11 mouse cellular contexts compared by ENCODE assay signal in genomic region chr11:116019976-116020411, GRCm38 (mm10). TPM values are rescaled to one million over a fixed set of nuclear protein-coding genes. Genes with fewer than 3 reads are reported as not detected.
DNase-seq lines count a peak whose midpoint lies in the region; ATAC-seq and TF ChIP-seq lines count a peak whose summit lies in the region.
"Had no signal": no experiment of that assay in that cellular context is flagged by ENCODE, and none has a peak within 500 bp of the region (broad histone marks: within the 10 kb centered on the region; RNA-seq: fewer than 3 reads in every experiment).

No protein-coding gene starts in this region.

- H3K36me3 ChIP-seq in forebrain, postnatal 0 days (ENCODE audit: insufficient read depth): peaks cover 22% of the 10 kb centered on the region
- H3K36me3 ChIP-seq in forebrain, embryonic 14.5 days (ENCODE audit: control insufficient read depth, insufficient read depth, low read length): peaks cover 24% of the 10 kb centered on the region; the same call in 1 of the 2 replicates
- H3K36me3 ChIP-seq in megakaryocyte, embryonic 14.5 days (replicated peaks; ENCODE audit: low read length): peaks cover 24% of the 10 kb centered on the region

- peak; percentile 39 for DNase-seq in forebrain, postnatal 0 days
- DNase-seq in forebrain, embryonic 14.5 days (ENCODE audit: low spot score): no peak
- peak; percentile 65 for DNase-seq in forelimb bud, embryonic 11.5 days (ENCODE audit: low read depth, low spot score)
- DNase-seq in retina, embryonic 14.5 days (ENCODE audit: low spot score): peak; percentile 56
- DNase-seq in left cerebral cortex, adult 18-20 months (ENCODE audit: low spot score in 2 of 2): no peak
- DNase-seq in adrenal gland, adult (ENCODE audit: inconsistent age in 2 of 2, low spot score in 1 of 2): no peak
- DNase-seq: cerebellum, adult 18-20 months; right cerebral cortex, postnatal 14 days had no signal

- TF ChIP-seq CTCF in forebrain, postnatal 0 days (IDR thresholded peaks at IDR 0.05; ENCODE audit: low read depth): no peak

- no peak overlapping the region for H3K4me3 ChIP-seq in forebrain, postnatal 0 days (ENCODE audit: low read depth, low read length)
- H3K4me3 ChIP-seq in forebrain, embryonic 14.5 days (ENCODE audit: low read depth, low read length): no peak overlapping the region
- H3K4me3 ChIP-seq in megakaryocyte, embryonic 14.5 days (replicated peaks): peak overlapping the region; percentile 77

- H3K4me1 ChIP-seq in forebrain, postnatal 0 days (ENCODE audit: insufficient read depth): peaks cover 4% of the 10 kb centered on the region; the same call in 1 of the 2 replicates
- peaks cover 7% of the 10 kb centered on the region; the same call in 1 of the 2 replicates for H3K4me1 ChIP-seq in forebrain, embryonic 14.5 days (ENCODE audit: control insufficient read depth, insufficient read depth, low read length)
- peaks cover 31% of the 10 kb centered on the region for H3K4me1 ChIP-seq in megakaryocyte, embryonic 14.5 days

- ATAC-seq in forebrain, postnatal 0 days: no peak
- ATAC-seq in forebrain, embryonic 14.5 days: no peak
- ATAC-seq in megakaryocyte, adult 5-6 weeks (ENCODE audit: poor library complexity, severe bottlenecking): no peak

- no peak overlapping the region for H3K9ac ChIP-seq in forebrain, postnatal 0 days
- no peak overlapping the region for H3K9ac ChIP-seq in forebrain, embryonic 14.5 days (ENCODE audit: low read length)

- no peaks in the 10 kb centered on the region for H3K27me3 ChIP-seq in forebrain, postnatal 0 days (ENCODE audit: insufficient read depth, low read length)
- H3K27me3 ChIP-seq in forebrain, embryonic 14.5 days (replicated peaks; ENCODE audit: control insufficient read depth, insufficient read depth, low read length): no peaks in the 10 kb centered on the region
- no peaks in the 10 kb centered on the region for H3K27me3 ChIP-seq in megakaryocyte, embryonic 14.5 days (replicated peaks)

- H3K27ac ChIP-seq in forebrain, postnatal 0 days (ENCODE audit: low read depth, low read length): no peak overlapping the region
- H3K27ac ChIP-seq in forebrain, embryonic 14.5 days (ENCODE audit: low read depth, low read length): no peak overlapping the region

- no peak overlapping the region for H3K4me2 ChIP-seq in forebrain, postnatal 0 days (ENCODE audit: low read depth)
- H3K4me2 ChIP-seq in forebrain, embryonic 14.5 days (ENCODE audit: low read length): no peak overlapping the region

- WGBS in forebrain, postnatal 0 days: 89% methylated on average over 2 of the region's 2 CpGs
- WGBS in forebrain, embryonic 14.5 days: 73% methylated on average over 2 of the region's 2 CpGs

- H3K9me3 ChIP-seq in forebrain, postnatal 0 days (ENCODE audit: low read length): no peaks in the 10 kb centered on the region
- H3K9me3 ChIP-seq in forebrain, embryonic 14.5 days (replicated peaks; ENCODE audit: control insufficient read depth, low read length): no peaks in the 10 kb centered on the region
- no peaks in the 10 kb centered on the region for H3K9me3 ChIP-seq in megakaryocyte, embryonic 14.5 days
- H3K9me3 ChIP-seq: G1E had no signal

RNA-seq across cellular contexts. Expression of gene Galk1, which starts 7.5 kb away (rescaled TPM):
- total RNA-seq in forebrain, postnatal 0 days (2014; rRNA removed): 42.6 and 52.2 TPM in 2 replicates
- 61.1 and 66.4 TPM in 2 replicates for polyA plus RNA-seq in forebrain, postnatal 0 days (2015; fragmentation: Nextera tagmentation; extraction: Ambion mirVana)
- polyA plus RNA-seq in forebrain, embryonic 14.5 days (2014; fragmentation: Nextera tagmentation; extraction: Ambion mirVana): 53.9 and 59.5 TPM in 2 replicates
- 197 and 238 TPM in 2 replicates for polyA plus RNA-seq in megakaryocyte, embryonic 14.5 days (2012; ENCODE audit: insufficient read depth, low replicate concordance)
- 4.6 and 5.0 TPM in 2 replicates for total RNA-seq in megakaryocyte, adult 5-6 weeks (2015)
- 10.4 and 10.8 TPM in 2 replicates for total RNA-seq in megakaryocyte, adult 5-6 weeks (2017)
- total RNA-seq in left cerebral cortex, adult 18-20 months (2021): 10 to 100 TPM; 15.5 to 16.3 TPM

RNA-seq across cellular contexts. Expression of gene H3f3b, which starts 7.8 kb away (rescaled TPM):
- 730 and 936 TPM in 2 replicates for total RNA-seq in forebrain, postnatal 0 days (2014; rRNA removed)
- 2,422 and 2,718 TPM in 2 replicates for polyA plus RNA-seq in forebrain, postnatal 0 days (2015; fragmentation: Nextera tagmentation; extraction: Ambion mirVana)
- polyA plus RNA-seq in forebrain, embryonic 14.5 days (2014; fragmentation: Nextera tagmentation; extraction: Ambion mirVana): 2,620 and 3,081 TPM in 2 replicates
- 819 and 908 TPM in 2 replicates for polyA plus RNA-seq in megakaryocyte, embryonic 14.5 days (2012; ENCODE audit: insufficient read depth, low replicate concordance)
- 756 and 808 TPM in 2 replicates for total RNA-seq in megakaryocyte, adult 5-6 weeks (2015)
- total RNA-seq in megakaryocyte, adult 5-6 weeks (2017): 735 and 795 TPM in 2 replicates
- 100 to 1,000 TPM; 246 to 269 TPM for total RNA-seq in left cerebral cortex, adult 18-20 months (2021)

RNA-seq across cellular contexts. Expression of gene Unk, which starts 10.1 kb away (rescaled TPM):
- 38.9 and 43.8 TPM in 2 replicates for total RNA-seq in forebrain, postnatal 0 days (2014; rRNA removed)
- polyA plus RNA-seq in forebrain, postnatal 0 days (2015; fragmentation: Nextera tagmentation; extraction: Ambion mirVana): 18.7 and 22.5 TPM in 2 replicates
- polyA plus RNA-seq in forebrain, embryonic 14.5 days (2014; fragmentation: Nextera tagmentation; extraction: Ambion mirVana): 23.4 and 24.9 TPM in 2 replicates
- 18.8 and 53.4 TPM in 2 replicates for polyA plus RNA-seq in megakaryocyte, embryonic 14.5 days (2012; ENCODE audit: insufficient read depth, low replicate concordance)
- 10.1 and 10.5 TPM in 2 replicates for total RNA-seq in megakaryocyte, adult 5-6 weeks (2015)
- total RNA-seq in megakaryocyte, adult 5-6 weeks (2017): 7.8 and 8.3 TPM in 2 replicates
- total RNA-seq in left cerebral cortex, adult 18-20 months (2021): 10 to 100 TPM; 21.8 to 22.3 TPM

RNA-seq across cellular contexts. Expression of gene Itgb4, which starts 45.5 kb away (rescaled TPM):
- 0.46 and 1.1 TPM in 2 replicates for total RNA-seq in forebrain, postnatal 0 days (2014; rRNA removed)
- polyA plus RNA-seq in forebrain, postnatal 0 days (2015; fragmentation: Nextera tagmentation; extraction: Ambion mirVana): 0.93 and 1.3 TPM in 2 replicates
- 0.48 and 0.62 TPM in 2 replicates for polyA plus RNA-seq in forebrain, embryonic 14.5 days (2014; fragmentation: Nextera tagmentation; extraction: Ambion mirVana)
- polyA plus RNA-seq in megakaryocyte, embryonic 14.5 days (2012; ENCODE audit: insufficient read depth, low replicate concordance): 5.6 and 6.9 TPM in 2 replicates
- total RNA-seq in megakaryocyte, adult 5-6 weeks (2015): 0.09 TPM in 1 of 2 replicates, not detected in the other
- not detected in 2 replicates for total RNA-seq in megakaryocyte, adult 5-6 weeks (2017)
- total RNA-seq in left cerebral cortex, adult 18-20 months (2021): 1 to 10 TPM; 4.5 to 6.9 TPM

RNA-seq across cellular contexts. Expression of gene Unc13d, which starts 57.8 kb away (rescaled TPM):
- total RNA-seq in forebrain, postnatal 0 days (2014; rRNA removed): 0.46 and 0.86 TPM in 2 replicates
- 0.29 and 0.58 TPM in 2 replicates for polyA plus RNA-seq in forebrain, postnatal 0 days (2015; fragmentation: Nextera tagmentation; extraction: Ambion mirVana)
- polyA plus RNA-seq in forebrain, embryonic 14.5 days (2014; fragmentation: Nextera tagmentation; extraction: Ambion mirVana): 0.19 and 0.62 TPM in 2 replicates
- polyA plus RNA-seq in megakaryocyte, embryonic 14.5 days (2012; ENCODE audit: insufficient read depth, low replicate concordance): 221 and 384 TPM in 2 replicates
- 16.5 and 18.2 TPM in 2 replicates for total RNA-seq in megakaryocyte, adult 5-6 weeks (2015)
- total RNA-seq in megakaryocyte, adult 5-6 weeks (2017): 26.7 and 27.7 TPM in 2 replicates
- total RNA-seq in left cerebral cortex, adult 18-20 months (2021): 1 to 10 TPM; 1.8 to 2.7 TPM

Comparison
In these comparisons a context has a peak if more than half of its experiments do, and no peak if none do; other contexts are left out.
1. DNase-seq: peak in forebrain, postnatal 0 days (single experiment), forelimb bud, embryonic 11.5 days (single experiment) and retina, embryonic 14.5 days (single experiment); none in forebrain, embryonic 14.5 days (single experiment), left cerebral cortex, adult 18-20 months (0 of 2) and adrenal gland, adult (0 of 2).